Mouse (Mus musculus) forebrain, embryonic 14.5 days (tissue): ENCODE results near the gene Atp1a1. TPM values are rescaled to one million over a fixed set of nuclear protein-coding genes. Genes with fewer than 3 reads are reported as not detected.

Experiments used
- ATAC-seq: fragments of 200-750 bp; cut with Nextera tagmentation; 2 replicates; pipeline ENCODE4 v1.8.0; 2017; ENCODE audit warnings: mild to moderate bottlenecking, moderate library complexity
- DNase-seq: peaks from one replicate; pipeline ENCODE4 v3.0.0-alpha.2; 2015; ENCODE audit warnings: low spot score
- H3K27ac ChIP-seq: fragments of 300-500 bp; sonication (generic); 2 replicates; pipeline ENCODE4 v1.5.1; 2014; ENCODE audit warnings: low read depth, mild to moderate bottlenecking, control low read depth, low read length, moderate library complexity
- H3K27me3 ChIP-seq: fragments of 300-500 bp; sonication (generic); replicated peaks from 2 replicates; pipeline ENCODE4 v1.6.1; 2014; ENCODE audit warnings: low read length, control low read depth, mixed read lengths; ENCODE audit not compliant: control insufficient read depth, insufficient read depth
- H3K36me3 ChIP-seq: fragments of 300-500 bp; sonication (generic); 2 replicates; pipeline ENCODE4 v1.6.1; 2014; ENCODE audit warnings: low read length, control low read depth; ENCODE audit not compliant: control insufficient read depth, insufficient read depth
- H3K4me1 ChIP-seq: fragments of 300-500 bp; sonication (generic); 2 replicates; pipeline ENCODE4 v1.6.1; 2014; ENCODE audit warnings: antibody characterized with exemption, low read length, control low read depth; ENCODE audit not compliant: control insufficient read depth, insufficient read depth
- H3K4me2 ChIP-seq: fragments of 300-500 bp; sonication (generic); 2 replicates; pipeline ENCODE4 v1.6.1; 2014; ENCODE audit warnings: mild to moderate bottlenecking, control low read depth, low read length
- H3K4me3 ChIP-seq: fragments of 300-500 bp; sonication (generic); 2 replicates; pipeline ENCODE4 v1.5.1; 2014; ENCODE audit warnings: low read depth, low read length, control low read depth
- H3K9ac ChIP-seq: fragments of 300-500 bp; sonication (generic); 2 replicates; pipeline ENCODE4 v1.6.1; 2014; ENCODE audit warnings: mild to moderate bottlenecking, low read length, control low read depth, moderate library complexity
- H3K9me3 ChIP-seq: fragments of 300-500 bp; sonication (generic); replicated peaks from 2 replicates; pipeline ENCODE4 v1.6.1; 2016; ENCODE audit warnings: low read length, control low read depth, mixed read lengths; ENCODE audit not compliant: control insufficient read depth
- WGBS: fragments of 180-500 bp; shearing (Covaris S2); extraction: QIAGEN DNeasy Blood & Tissue Kit; methylation state at CpG from one replicate; pipeline ENCODE4 v1.1.7; 2014; 5-methylcytosine and 5-hydroxymethylcytosine counted together
- polyA plus RNA-seq: library from polyadenylated mRNA; unstranded; fragments of >200 nt; fragmentation: Nextera tagmentation; extraction: Ambion mirVana; gene quantifications from 2 replicates; pipeline ENCODE4 v1.2.1, GENCODE M21; 2014

Atp1a1 gene
- polyA plus RNA-seq, 1 experiment from 2014 or later = 50.8 TPM

GRCm38 (mm10) chr3:101540568-101540967 lies 63.9 kb downstream of the Atp1a1 start:
- H3K4me2 ChIP-seq = no peak overlapping the region
- H3K4me3 ChIP-seq = no peak overlapping the region
- no peak overlapping the region for H3K9ac ChIP-seq
- H3K27me3 ChIP-seq = no peaks in the 10 kb centered on the region
- WGBS = 77% methylated on average over 4 of the region's 4 CpGs
- H3K9me3 ChIP-seq = no peaks in the 10 kb centered on the region
- no peak for DNase-seq
- no peaks in the 10 kb centered on the region for H3K4me1 ChIP-seq
- no peak for ATAC-seq
- H3K27ac ChIP-seq = no peak overlapping the region
- no peaks in the 10 kb centered on the region for H3K36me3 ChIP-seq

- Histone ChIP-seq H3K9me3 (no peaks in the 10 kb centered on the region), H3K36me3 (no peaks in the 10 kb centered on the region), H3K27me3 (no peaks in the 10 kb centered on the region), H3K4me1 (no peaks in the 10 kb centered on the region; the same call in 1 of the 2 replicates), H3K9ac (no peak overlapping the region), H3K4me2 (no peak overlapping the region), H3K27ac (no peak overlapping the region), H3K4me3 (no peak overlapping the region)
- WGBS = 89% methylated on average over 7 of the region's 7 CpGs
- DNase-seq = no peak
- no peak for ATAC-seq
Observed at GRCm38 (mm10) chr3:101536322-101536721, 68.2 kb downstream of the Atp1a1 start.

DNA sequence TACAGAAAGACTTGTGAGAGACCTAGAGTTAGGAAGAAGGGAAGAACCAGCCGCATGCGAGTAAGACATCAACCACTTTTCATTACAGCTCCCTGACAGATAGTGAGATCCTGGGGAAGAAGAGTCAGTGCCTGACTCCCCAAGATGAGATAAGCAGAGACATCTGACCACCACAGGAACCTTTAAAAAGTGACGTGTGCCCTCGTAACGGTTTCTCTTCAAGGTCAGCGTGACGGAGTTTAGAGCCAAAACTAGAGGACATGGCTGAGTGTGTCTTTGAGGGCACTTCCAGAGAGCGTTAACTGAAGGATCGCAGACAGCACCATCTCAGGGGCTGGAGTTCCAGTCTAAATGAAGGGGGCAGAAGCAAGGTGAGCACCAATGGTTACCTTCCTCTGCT lies 70.2 kb downstream of the Atp1a1 start:
- Histone ChIP-seq H3K36me3 (no peaks in the 10 kb centered on the region), H3K27me3 (no peaks in the 10 kb centered on the region), H3K4me3 (no peak overlapping the region), H3K9me3 (no peaks in the 10 kb centered on the region), H3K4me2 (no peak overlapping the region), H3K4me1 (peaks cover 4% of the 10 kb centered on the region; the same call in 1 of the 2 replicates), H3K9ac (no peak overlapping the region), H3K27ac (no peak overlapping the region)
- DNase-seq (no peak), ATAC-seq (no peak)
- WGBS = 94% methylated on average over 9 of the region's 9 CpGs

GRCm38 (mm10) chr3:101533373-101533772 lies 71.1 kb downstream of the Atp1a1 start:
- Histone ChIP-seq H3K4me2 (no peak overlapping the region), H3K27ac (no peak overlapping the region), H3K9ac (no peak overlapping the region), H3K36me3 (no peaks in the 10 kb centered on the region), H3K27me3 (no peaks in the 10 kb centered on the region), H3K4me3 (no peak overlapping the region), H3K9me3 (no peaks in the 10 kb centered on the region), H3K4me1 (peaks cover 8% of the 10 kb centered on the region; the same call in 1 of the 2 replicates)
- 82% methylated on average over 2 of the region's 2 CpGs for WGBS
- DNase-seq = no peak
- ATAC-seq = no peak

DNA sequence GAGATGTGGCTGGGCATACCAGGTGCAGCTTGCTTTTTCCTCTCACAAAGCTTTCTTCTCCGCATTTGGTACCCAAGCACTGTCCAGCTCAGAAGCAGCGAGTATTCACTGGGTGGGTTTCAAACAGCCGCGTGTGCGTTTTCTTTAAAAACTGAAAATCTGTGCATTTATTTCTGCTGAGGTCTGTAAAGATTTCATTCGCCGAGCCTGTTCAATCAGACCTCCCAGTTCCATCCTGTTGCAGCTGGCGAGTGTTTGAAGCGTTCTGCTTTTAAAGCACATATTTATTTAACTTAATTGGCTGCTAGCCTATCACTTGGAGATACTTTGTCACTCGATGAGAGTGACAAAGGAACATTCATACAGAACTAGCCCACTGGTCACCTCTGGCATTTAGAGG lies 73.6 kb downstream of the Atp1a1 start:
- WGBS = 51% methylated on average over 10 of the region's 10 CpGs
- no peaks in the 10 kb centered on the region for H3K27me3 ChIP-seq
- H3K4me3 ChIP-seq = no peak overlapping the region
- H3K4me1 ChIP-seq = peaks cover 10% of the 10 kb centered on the region; the same call in 1 of the 2 replicates
- DNase-seq (peak; percentile 43), ATAC-seq (peak; percentile 40)
- H3K9me3 ChIP-seq = no peaks in the 10 kb centered on the region
- H3K36me3 ChIP-seq = no peaks in the 10 kb centered on the region
- H3K27ac ChIP-seq = 0 out of 2 replicates have a peak overlapping the region, but pooled peaks have one; percentile 55
- H3K9ac ChIP-seq = no peak overlapping the region
- no peak overlapping the region for H3K4me2 ChIP-seq

DNA sequence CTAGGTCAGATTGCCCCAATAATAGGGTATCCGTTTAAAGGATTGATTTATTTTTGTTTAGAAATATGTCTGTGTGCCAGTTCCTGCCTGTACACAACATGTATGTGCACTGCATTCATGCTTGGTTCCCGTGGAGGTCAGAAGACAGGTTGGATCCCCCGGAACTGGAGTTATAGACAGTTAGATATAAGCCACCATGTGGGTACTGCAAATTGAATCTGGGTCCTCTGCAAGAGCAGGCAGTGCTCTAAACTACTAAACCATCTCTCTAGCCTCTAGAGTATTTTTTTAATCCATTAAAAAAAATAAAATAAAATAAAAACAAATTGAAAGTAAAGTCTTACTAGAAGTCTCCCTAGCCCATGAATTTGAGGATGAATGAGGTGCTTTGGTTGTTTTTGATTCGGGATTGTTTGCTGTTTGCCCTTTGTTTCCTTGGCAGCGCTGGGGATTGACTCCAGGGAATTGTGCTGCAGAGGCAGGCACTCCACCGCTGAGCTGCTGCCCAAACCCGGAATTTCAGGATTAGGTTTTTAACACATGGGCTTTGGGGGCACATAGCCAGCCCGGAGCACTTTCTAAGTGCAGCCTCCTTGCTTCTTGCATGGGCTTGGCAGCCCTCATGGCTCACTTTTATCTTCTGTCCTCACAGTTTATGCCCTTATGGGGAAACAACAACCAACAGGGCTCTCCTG lies 75.4 kb downstream of the Atp1a1 start:
- no peaks in the 10 kb centered on the region for H3K9me3 ChIP-seq
- no peaks in the 10 kb centered on the region for H3K36me3 ChIP-seq
- no peaks in the 10 kb centered on the region for H3K27me3 ChIP-seq
- ATAC-seq = no peak
- H3K4me1 ChIP-seq = peaks cover 10% of the 10 kb centered on the region; the same call in 1 of the 2 replicates
- 22% methylated on average over 8 of the region's 8 CpGs for WGBS
- H3K9ac ChIP-seq = no peak overlapping the region
- DNase-seq = peak; percentile 32
- H3K4me3 ChIP-seq = no peak overlapping the region
- H3K27ac ChIP-seq = no peak overlapping the region
- H3K4me2 ChIP-seq = no peak overlapping the region

GRCm38 (mm10) chr3:101528157-101528899 lies 76.2 kb downstream of the Atp1a1 start:
- peaks cover 10% of the 10 kb centered on the region; the same call in 1 of the 2 replicates for H3K4me1 ChIP-seq
- no peak overlapping the region for H3K4me2 ChIP-seq
- ATAC-seq = no peak
- no peak overlapping the region for H3K4me3 ChIP-seq
- WGBS = 31% methylated on average over 6 of the region's 8 CpGs
- H3K9ac ChIP-seq = no peak overlapping the region
- no peak for DNase-seq
- H3K9me3 ChIP-seq = no peaks in the 10 kb centered on the region
- H3K36me3 ChIP-seq = no peaks in the 10 kb centered on the region
- no peak overlapping the region for H3K27ac ChIP-seq
- no peaks in the 10 kb centered on the region for H3K27me3 ChIP-seq

DNA sequence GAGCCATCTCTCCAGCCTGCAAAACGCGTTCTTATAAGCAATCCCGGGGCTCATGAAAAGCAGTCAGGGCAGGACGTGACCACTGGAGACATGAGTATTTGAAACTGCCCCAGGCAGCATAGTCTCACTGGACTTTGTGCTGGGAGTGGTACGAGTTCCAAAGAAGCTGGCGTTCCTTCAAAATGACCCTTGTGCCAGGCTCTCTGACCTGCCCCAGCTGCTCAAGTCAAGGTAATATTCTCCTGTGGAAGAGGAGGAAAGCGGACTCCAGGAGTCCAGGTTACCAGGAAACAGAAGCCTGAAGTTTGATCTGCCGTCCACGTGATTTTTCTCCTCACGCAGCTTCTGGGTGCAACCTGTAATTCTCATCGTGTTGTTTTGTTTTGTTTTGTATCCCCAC lies 77.9 kb downstream of the Atp1a1 start:
- no peak overlapping the region for H3K9ac ChIP-seq
- no peak for DNase-seq
- WGBS = 85% methylated on average over 11 of the region's 11 CpGs
- no peaks in the 10 kb centered on the region for H3K36me3 ChIP-seq
- H3K27ac ChIP-seq = no peak overlapping the region
- no peaks in the 10 kb centered on the region for H3K27me3 ChIP-seq
- H3K9me3 ChIP-seq = no peaks in the 10 kb centered on the region
- H3K4me2 ChIP-seq = no peak overlapping the region
- H3K4me1 ChIP-seq = peaks cover 14% of the 10 kb centered on the region; the same call in 1 of the 2 replicates
- no peak for ATAC-seq
- no peak overlapping the region for H3K4me3 ChIP-seq
